Mouse (Mus musculus): ENCODE measurements around the gene Itch. TPM values are rescaled to one million over a fixed set of nuclear protein-coding genes. Genes with fewer than 3 reads are reported as not detected.

The Itch gene
- 4.6 and 8.3 TPM in 2 replicates for polyA plus RNA-seq (2012; rRNA removed; ENCODE audit: low replicate concordance)

DNA sequence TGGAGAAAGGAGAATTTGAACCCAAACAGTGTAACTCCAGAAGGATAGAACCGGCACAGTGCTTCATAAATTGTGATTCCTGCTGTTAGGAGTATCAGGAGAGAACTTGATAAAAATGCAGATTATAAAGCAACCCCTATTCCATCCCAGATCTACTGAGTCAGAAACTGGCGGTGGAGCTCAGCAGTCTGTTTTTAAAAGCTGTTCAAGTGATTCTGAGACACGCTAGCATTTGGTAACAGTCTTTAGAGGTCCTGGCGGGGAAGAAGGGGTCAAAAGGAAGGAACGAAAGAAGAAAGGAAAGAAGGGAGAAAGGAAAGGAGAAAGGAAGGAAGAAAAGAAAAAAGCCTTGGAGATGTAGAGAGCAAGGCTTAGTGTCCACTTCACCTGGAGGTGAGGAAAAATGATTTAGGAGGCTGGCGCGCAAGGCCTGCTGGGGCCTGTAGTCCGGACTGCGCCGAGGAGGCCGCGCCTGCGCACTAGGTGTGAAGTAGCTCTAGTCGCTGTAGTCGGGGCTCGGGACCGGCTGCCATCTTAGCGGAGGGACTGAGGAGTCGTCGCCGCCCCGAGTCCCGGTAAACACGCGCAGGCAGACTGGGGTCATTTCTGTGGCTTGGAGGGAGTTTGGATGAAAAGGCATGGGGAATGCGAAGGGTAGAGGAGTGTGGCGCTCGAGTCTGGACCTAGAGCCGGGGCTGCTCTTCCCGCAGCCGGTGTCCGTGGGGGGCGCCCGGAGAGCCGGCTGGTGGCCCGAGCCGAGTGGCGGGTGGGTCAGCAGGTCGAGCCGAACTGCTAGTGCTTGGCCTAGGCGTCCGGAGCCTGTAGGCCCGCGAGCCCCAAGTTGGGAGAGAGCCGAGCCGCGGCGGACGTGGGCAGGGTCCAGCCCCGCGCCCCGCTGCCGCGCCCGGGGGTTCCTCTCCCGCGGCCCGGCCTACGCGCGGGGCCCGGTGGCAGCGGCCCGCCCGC, at the start of gene Itch:
Gene Itch (plus strand): TSS at position 499 of the 966 bp plus-strand sequence.

DNA sequence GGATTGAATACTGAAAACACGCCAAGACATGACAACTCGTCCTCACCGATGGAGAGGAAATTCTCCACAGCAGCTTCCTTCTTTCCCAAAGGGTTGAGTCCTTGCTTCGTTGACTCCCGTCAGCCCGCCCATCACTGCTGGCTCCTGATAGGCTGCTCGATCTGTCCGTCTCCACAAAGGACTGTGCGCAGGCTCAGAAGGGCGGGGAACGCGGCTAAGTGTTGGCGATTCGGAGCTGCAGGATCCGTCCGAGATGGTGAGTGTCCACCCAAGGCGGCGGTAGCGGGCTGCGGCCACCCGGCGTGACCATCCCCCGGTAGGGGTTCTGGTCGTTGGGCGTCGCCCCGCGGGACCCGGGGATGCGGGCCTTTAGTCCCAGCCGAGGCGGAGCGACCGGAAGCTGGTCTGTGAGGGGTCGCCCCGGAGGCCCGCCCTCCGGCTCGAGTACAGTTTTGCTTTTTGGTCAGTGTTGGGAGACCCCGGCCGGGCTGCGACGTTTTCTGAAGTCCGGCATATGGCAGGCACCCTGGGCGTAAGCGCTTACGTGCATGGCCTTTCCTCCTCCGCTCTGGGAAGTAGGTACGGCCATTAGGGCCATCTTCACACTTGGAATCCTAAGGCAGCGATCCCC, 103.2 kb downstream of the Itch start, which contains the start of gene Dynlrb1:
Gene Dynlrb1 (plus strand): TSS at position 172 of the 631 bp plus-strand sequence.

DNA sequence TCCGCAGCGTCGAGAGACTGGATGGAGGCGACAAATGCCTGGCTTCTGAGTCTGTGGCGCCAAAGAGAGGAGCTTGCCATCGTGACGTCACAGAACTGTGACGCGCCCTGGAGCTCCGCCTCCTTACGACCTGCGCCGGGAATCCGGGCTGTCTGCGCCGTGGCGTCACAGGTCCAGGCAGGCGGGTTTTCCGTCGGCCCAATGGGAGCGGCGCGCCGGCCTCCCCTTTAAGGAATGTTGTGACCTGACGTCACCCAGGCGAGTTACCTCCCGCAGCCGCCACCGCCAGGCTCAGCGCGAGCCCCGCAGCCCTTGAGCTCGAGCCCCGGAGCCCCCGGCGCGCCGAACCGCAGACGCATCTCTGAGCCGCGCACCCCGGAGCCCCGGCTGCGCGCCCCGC, 142.9 kb downstream of the Itch start, which contains the start of gene Map1lc3a:
Gene Map1lc3a (plus strand): TSS at position 103 of the 400 bp plus-strand sequence.

Other genes with a start within 250 kb of the Itch start
- 4.4 and 15.5 TPM in 2 replicates for gene Eif2s2, start 240.6 kb upstream of the Itch start, polyA plus RNA-seq (2012; rRNA removed; ENCODE audit: low replicate concordance)
- gene Gm14226, start 115.2 kb upstream of the Itch start, polyA plus RNA-seq (2012; rRNA removed; ENCODE audit: low replicate concordance): not detected in 2 replicates
- 38.4 and 40.2 TPM in 2 replicates for gene Ahcy, start 59.0 kb upstream of the Itch start, polyA plus RNA-seq (2012; rRNA removed; ENCODE audit: low replicate concordance)
- 178 and 324 TPM in 2 replicates for gene Dynlrb1, start 103.0 kb downstream of the Itch start, polyA plus RNA-seq (2012; rRNA removed; ENCODE audit: low replicate concordance)
- gene Map1lc3a, start 142.8 kb downstream of the Itch start, polyA plus RNA-seq (2012; rRNA removed; ENCODE audit: low replicate concordance): 314 and 618 TPM in 2 replicates
- gene Pigu, start 223.9 kb downstream of the Itch start, polyA plus RNA-seq (2012; rRNA removed; ENCODE audit: low replicate concordance): 24.2 and 64.1 TPM in 2 replicates
- gene Trp53inp2, start 247.6 kb downstream of the Itch start, polyA plus RNA-seq (2012; rRNA removed; ENCODE audit: low replicate concordance): 211 and 262 TPM in 2 replicates

Measured in mammary gland, adult 2 months (tissue).